Mouse (Mus musculus) midbrain, postnatal 0 days (tissue): ENCODE measurements around the gene Brca1. TPM values are rescaled to one million over a fixed set of nuclear protein-coding genes. Genes with fewer than 3 reads are reported as not detected.
"Not testable (repeated sequence)": the region's sequence is repeated elsewhere in the genome, so short reads cannot be mapped to it uniquely, and the experiment has no call there.

Source experiments
- ATAC-seq: fragments of 200-750 bp; cut with Nextera tagmentation; 2 replicates; pipeline ENCODE4 v1.8.0; 2017; ENCODE audit warnings: moderate number of reproducible peaks, mild to moderate bottlenecking, moderate TSS enrichment, moderate library complexity; ENCODE audit not compliant: low FRiP score
- DNase-seq: peaks from one replicate; pipeline ENCODE4 v3.0.0-alpha.2; 2015; ENCODE audit warnings: low spot score
- H3K27ac ChIP-seq: fragments of 300-500 bp; sonication (generic); 2 replicates; pipeline ENCODE4 v1.5.1; 2014; ENCODE audit warnings: low read depth, mild to moderate bottlenecking, low read length, mixed read lengths
- H3K27me3 ChIP-seq: fragments of 300-500 bp; sonication (generic); 2 replicates; pipeline ENCODE4 v1.6.1; 2014; ENCODE audit warnings: low read length, control low read depth, mixed read lengths; ENCODE audit not compliant: insufficient read depth
- H3K36me3 ChIP-seq: fragments of 300-500 bp; sonication (generic); 2 replicates; pipeline ENCODE4 v1.6.1; 2014; ENCODE audit warnings: low read length, control low read depth, mixed read lengths; ENCODE audit not compliant: insufficient read depth
- H3K4me1 ChIP-seq: fragments of 300-500 bp; sonication (generic); 2 replicates; pipeline ENCODE4 v1.6.1; 2014; ENCODE audit warnings: mild to moderate bottlenecking, control low read depth, antibody characterized with exemption, low read length, mixed read lengths; ENCODE audit not compliant: insufficient read depth
- H3K4me2 ChIP-seq: fragments of 300-500 bp; sonication (generic); 2 replicates; pipeline ENCODE4 v1.6.1; 2014; ENCODE audit warnings: low read depth, mild to moderate bottlenecking, low read length, mixed read lengths; ENCODE audit not compliant: poor library complexity, severe bottlenecking
- H3K4me3 ChIP-seq: fragments of 300-500 bp; sonication (generic); 2 replicates; pipeline ENCODE4 v1.5.1; 2014; ENCODE audit warnings: low read depth, mild to moderate bottlenecking, low read length, moderate library complexity
- H3K9ac ChIP-seq: fragments of 300-500 bp; sonication (generic); replicated peaks from 2 replicates; pipeline ENCODE4 v1.6.1; 2014; ENCODE audit warnings: mild to moderate bottlenecking, low read length, moderate library complexity, mixed read lengths; ENCODE audit not compliant: poor library complexity, severe bottlenecking
- H3K9me3 ChIP-seq: fragments of 300-500 bp; sonication (generic); 2 replicates; pipeline ENCODE4 v1.6.1; 2016; ENCODE audit warnings: low read length, control low read depth
- CTCF ChIP-seq: IDR thresholded peaks from 2 replicates; pipeline ENCODE4 v1.5.1; 2016; ENCODE audit warnings: antibody characterized with exemption, mild to moderate bottlenecking
- WGBS: fragments of 180-500 bp; shearing (Covaris S2); extraction: QIAGEN DNeasy Blood & Tissue Kit; methylation state at CpG from one replicate; pipeline ENCODE4 v1.1.7; 2014; 5-methylcytosine and 5-hydroxymethylcytosine counted together
- polyA plus RNA-seq: library from polyadenylated mRNA; unstranded; fragments of >200 nt; fragmentation: Nextera tagmentation; extraction: Ambion mirVana; gene quantifications from 2 replicates; pipeline ENCODE4 v1.2.1, GENCODE M21; 2015
- total RNA-seq: library from RNA; depleted of rRNA; stranded (reverse); fragments of >200 nt; gene quantifications from 2 replicates; pipeline ENCODE4 v1.2.3, GENCODE M21; 2014

Gene Brca1
- total and polyA plus RNA-seq, 2 experiments from 2014 or later = 0.84 to 2.8 TPM

GRCm38 (mm10) chr11:101448274-101448746 is 103.4 kb downstream of the Brca1 start, which contains the start of gene Ifi35:
Gene Ifi35, plus strand, starts transcription at chr11:101448407.
- H3K9me3 ChIP-seq = no peaks in the 10 kb centered on the region
- ATAC-seq (no peak), DNase-seq (no peak)
- H3K4me1 ChIP-seq = 0 out of 2 replicates have a peak, but pooled peaks cover 3% of the 10 kb centered on the region
- H3K36me3 ChIP-seq = peaks cover 18% of the 10 kb centered on the region
- H3K4me2 ChIP-seq = no peak within 1 kb of the TSS
- no peak for TF ChIP-seq CTCF
- H3K27me3 ChIP-seq = no peaks in the 10 kb centered on the region
- WGBS = 44% methylated on average over 10 of the region's 10 CpGs
- 0 out of 2 replicates have a peak within 1 kb of the TSS, but pooled peaks have one; percentile 13 for H3K4me3 ChIP-seq
- H3K9ac ChIP-seq = no peak within 1 kb of the TSS
- H3K27ac ChIP-seq = 0 out of 2 replicates have a peak within 1 kb of the TSS, but pooled peaks have one; percentile 6

DNA sequence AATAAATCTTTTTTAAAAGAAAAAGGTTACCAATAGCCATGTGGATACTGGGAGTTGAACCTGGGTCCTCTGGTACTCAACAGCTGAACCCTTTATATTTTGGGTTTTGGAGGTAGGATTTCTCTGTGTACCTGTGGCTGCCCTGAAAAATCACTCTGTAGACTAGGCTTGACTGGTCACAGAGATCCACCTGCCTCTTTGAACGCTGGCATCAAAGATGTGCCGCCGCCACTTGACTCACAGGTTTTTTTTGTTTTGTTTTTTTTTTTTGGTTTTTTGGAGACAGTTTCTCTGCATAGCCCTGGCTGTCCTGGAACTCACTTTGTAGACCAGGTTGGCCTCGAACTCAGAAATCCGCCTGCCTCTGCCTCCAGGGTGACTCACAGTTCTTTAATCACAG is 104.0 kb downstream of the Brca1 start:
- ATAC-seq = no peak
- Histone ChIP-seq H3K4me2 (no peak overlapping the region), H3K9ac (no peak overlapping the region)

GRCm38 (mm10) chr11:101446860-101447259 is 104.9 kb downstream of the Brca1 start:
- H3K9ac ChIP-seq, H3K4me2 ChIP-seq, H3K27ac ChIP-seq, H3K9me3 ChIP-seq, H3K4me1 ChIP-seq, H3K4me3 ChIP-seq, H3K27me3 ChIP-seq, ATAC-seq, DNase-seq: not testable (repeated sequence)
- 93% methylated on average over 8 of the region's 8 CpGs for WGBS
- peaks cover 18% of the 10 kb centered on the region for H3K36me3 ChIP-seq

More for the DNA sequence above, 104.0 kb downstream of the Brca1 start:
- no peak for TF ChIP-seq CTCF
- DNase-seq = no peak
- Histone ChIP-seq H3K36me3 (peaks cover 18% of the 10 kb centered on the region), H3K4me1 (0 out of 2 replicates have a peak, but pooled peaks cover 3% of the 10 kb centered on the region), H3K27ac (no peak overlapping the region), H3K4me3 (no peak overlapping the region), H3K9me3 (no peaks in the 10 kb centered on the region), H3K27me3 (no peaks in the 10 kb centered on the region)
- WGBS = 87% methylated on average over 5 of the region's 5 CpGs

GRCm38 (mm10) chr11:101446319-101446718 is 105.4 kb downstream of the Brca1 start:
- Histone ChIP-seq H3K4me1 (0 out of 2 replicates have a peak, but pooled peaks cover 3% of the 10 kb centered on the region), H3K9me3 (no peaks in the 10 kb centered on the region), H3K36me3 (peaks cover 18% of the 10 kb centered on the region), H3K4me3 (no peak overlapping the region), H3K9ac (no peak overlapping the region), H3K4me2 (no peak overlapping the region), H3K27ac (no peak overlapping the region), H3K27me3 (no peaks in the 10 kb centered on the region)
- no peak for TF ChIP-seq CTCF
- WGBS = 93% methylated on average over 1 of the region's 1 CpGs
- no peak for ATAC-seq
- no peak for DNase-seq

DNA sequence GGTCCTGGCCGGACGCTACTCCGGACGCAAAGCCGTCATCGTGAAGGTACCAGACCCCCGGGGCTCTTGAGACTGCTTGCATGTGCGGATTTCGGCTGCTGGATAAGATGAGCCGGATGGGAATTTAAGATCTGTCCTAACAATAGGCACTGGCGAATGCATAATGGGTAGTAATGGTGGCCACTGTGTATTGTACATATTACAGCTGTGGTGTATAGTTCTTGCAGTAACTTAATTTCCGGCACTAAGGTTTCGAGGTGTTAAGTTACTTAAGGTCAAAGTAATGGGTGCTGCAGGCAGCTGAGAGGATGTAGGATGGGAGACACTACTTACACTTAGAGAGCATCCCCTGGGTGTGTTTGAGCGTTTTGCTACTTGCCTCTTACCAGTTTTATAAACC is 109.0 kb downstream of the Brca1 start:
- ATAC-seq (no peak; the same call in 1 of the 2 replicates), DNase-seq (no peak)
- TF ChIP-seq CTCF = no peak
- 2% methylated on average over 14 of the region's 14 CpGs for WGBS
- Histone ChIP-seq H3K27ac (peak overlapping the region; percentile 91), H3K36me3 (peaks cover 18% of the 10 kb centered on the region), H3K4me2 (peak overlapping the region; percentile 73), H3K4me1 (0 out of 2 replicates have a peak, but pooled peaks cover 3% of the 10 kb centered on the region), H3K9ac (peak overlapping the region; percentile 93), H3K27me3 (no peaks in the 10 kb centered on the region), H3K9me3 (no peaks in the 10 kb centered on the region), H3K4me3 (peak overlapping the region; percentile 76)

- 0 out of 2 replicates have a peak, but pooled peaks cover 3% of the 10 kb centered on the region for H3K4me1 ChIP-seq
- H3K27ac ChIP-seq = peak within 1 kb of the TSS; percentile 91
- peak; percentile 90 for TF ChIP-seq CTCF
- no peaks in the 10 kb centered on the region for H3K9me3 ChIP-seq
- no peaks in the 10 kb centered on the region for H3K27me3 ChIP-seq
- H3K4me2 ChIP-seq = peak within 1 kb of the TSS; percentile 73
- under 1% methylated on average over 42 of the region's 42 CpGs for WGBS
- peaks cover 18% of the 10 kb centered on the region for H3K36me3 ChIP-seq
- DNase-seq (peak; percentile 99), ATAC-seq (peak; percentile 97)
- H3K9ac ChIP-seq = peak within 1 kb of the TSS; percentile 93
- H3K4me3 ChIP-seq = peak within 1 kb of the TSS; percentile 76
Observed at GRCm38 (mm10) chr11:101442127-101442693, 109.5 kb downstream of the Brca1 start, which contains the start of gene Rpl27. Gene Rpl27, plus strand, starts transcription at chr11:101442298.

DNA sequence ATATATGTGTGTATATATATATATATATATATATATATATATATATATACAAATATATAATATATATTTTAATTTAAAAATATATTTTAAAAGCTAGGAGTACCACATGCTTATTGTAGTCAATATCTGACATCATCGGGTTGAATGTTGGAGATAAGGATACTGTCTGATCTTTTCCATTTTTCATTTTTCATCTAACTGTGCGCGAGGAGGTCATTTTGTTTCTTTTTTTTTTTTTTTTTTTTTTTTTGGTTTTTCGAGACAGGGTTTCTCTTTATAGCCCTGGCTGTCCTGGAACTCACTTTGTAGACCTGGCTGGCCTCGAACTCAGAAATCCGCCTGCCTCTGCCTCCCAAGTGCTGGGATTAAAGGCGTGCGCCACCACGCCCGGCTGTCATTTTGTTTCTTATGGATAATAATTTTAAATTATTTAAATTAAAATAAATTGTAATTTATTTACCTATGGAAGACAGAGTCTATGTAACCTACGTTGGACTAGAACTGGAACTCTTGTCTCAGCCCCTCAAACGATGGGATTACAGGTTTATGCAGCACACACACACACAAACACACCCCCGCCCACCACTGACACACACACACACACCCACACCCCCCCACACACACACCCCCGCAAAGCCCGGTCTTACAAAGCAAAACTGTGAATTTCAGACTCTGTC is 110.2 kb downstream of the Brca1 start:
- H3K9me3 ChIP-seq, H3K27me3 ChIP-seq, H3K4me1 ChIP-seq, H3K9ac ChIP-seq, H3K27ac ChIP-seq, ATAC-seq, DNase-seq: not testable (repeated sequence)
- WGBS = 40% methylated on average over 15 of the region's 15 CpGs
- Histone ChIP-seq H3K36me3 (peaks cover 18% of the 10 kb centered on the region), H3K4me2 (peak overlapping the region; percentile 42), H3K4me3 (peak overlapping the region; percentile 16; the same call in 1 of the 2 replicates)
